Mouse (Mus musculus) E14TG2a.4 (cell line): Measurements from ENCODE around the gene Cog1.

Source experiments
- CTCF ChIP-seq: conservative IDR thresholded peaks from 2 replicates; pipeline ENCODE4 v1.5.1; 2014; ENCODE audit warnings: low read length
- NANOG ChIP-seq: IDR thresholded peaks from 2 replicates; pipeline ENCODE4 v1.6.1; 2014; ENCODE audit warnings: borderline replicate concordance, low read length, mixed read lengths
- POU5F1 ChIP-seq: IDR thresholded peaks from 2 replicates; pipeline ENCODE4 v1.6.1; 2014; ENCODE audit warnings: low read length, borderline replicate concordance

DNA sequence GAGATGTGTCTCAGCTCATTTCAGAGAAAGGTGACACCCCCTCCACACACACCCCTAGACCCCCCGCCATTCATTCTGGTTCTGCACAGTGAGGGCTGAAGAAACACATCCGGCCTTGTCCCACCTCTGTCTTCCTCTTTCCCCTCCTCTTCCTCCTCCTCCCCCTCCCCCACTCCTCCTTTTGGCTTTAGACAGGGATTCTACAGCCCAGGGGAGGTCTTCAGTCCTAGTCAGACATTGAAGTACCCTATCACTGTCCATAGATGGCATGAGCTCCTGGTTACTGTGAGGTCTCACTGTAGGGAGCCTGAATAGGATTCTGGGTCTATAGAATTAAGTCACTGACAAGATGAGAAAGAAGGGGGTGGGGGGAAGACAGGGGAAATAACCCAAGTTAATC is 28.0 kb upstream of the Cog1 start:
- TF ChIP-seq CTCF, result no peak
- TF ChIP-seq NANOG, result no peak
- TF ChIP-seq POU5F1, result no peak
